Mouse (Mus musculus) ES-Bruce4 (cell line): ENCODE results near the gene BC030867.

Experiments
- CTCF ChIP-seq: IDR thresholded peaks from one replicate; pipeline ENCODE4 v1.8.1; 2011; ENCODE audit warnings: low read depth, low read length
- EP300 ChIP-seq: IDR thresholded peaks from 2 replicates; pipeline ENCODE4 v1.6.1; 2011; ENCODE audit warnings: low read depth, low read length; ENCODE audit not compliant: insufficient read depth
- POLR2A ChIP-seq: IDR thresholded peaks from one replicate; pipeline ENCODE4 v1.8.1; 2011; ENCODE audit warnings: low read length; ENCODE audit not compliant: insufficient read depth

- TF ChIP-seq CTCF (no peak), EP300 (no peak), POLR2A (no peak)
These were observed 59.4 kb downstream of the BC030867 start for GRCm38 (mm10) chr11:102308104-102308503.
